Mouse (Mus musculus): Measurements from ENCODE around the gene Ascl3.

The Ascl3 gene

DNA sequence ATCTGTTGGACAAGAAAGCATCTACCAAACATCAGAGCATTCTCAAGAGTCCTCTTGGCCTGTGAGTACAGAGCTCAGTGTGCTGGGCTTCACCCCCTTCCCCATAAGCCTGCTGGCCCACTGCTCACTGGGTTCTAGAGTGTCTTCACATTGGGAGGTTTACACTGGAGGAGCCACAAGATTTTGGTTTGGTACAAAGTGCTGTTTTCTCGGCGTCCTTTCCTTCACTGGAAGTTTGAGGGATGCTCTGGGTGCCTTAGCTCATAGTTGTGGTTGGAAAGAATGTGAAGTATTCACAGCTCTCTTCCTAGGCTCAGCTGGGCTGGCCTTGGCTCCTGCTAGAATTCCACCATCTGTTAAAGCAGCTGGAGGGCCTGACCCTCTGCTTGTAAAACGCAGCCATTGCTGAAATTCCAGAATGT is 22.6 kb downstream of the Ascl3 start:
- no peak for DNase-seq

DNA sequence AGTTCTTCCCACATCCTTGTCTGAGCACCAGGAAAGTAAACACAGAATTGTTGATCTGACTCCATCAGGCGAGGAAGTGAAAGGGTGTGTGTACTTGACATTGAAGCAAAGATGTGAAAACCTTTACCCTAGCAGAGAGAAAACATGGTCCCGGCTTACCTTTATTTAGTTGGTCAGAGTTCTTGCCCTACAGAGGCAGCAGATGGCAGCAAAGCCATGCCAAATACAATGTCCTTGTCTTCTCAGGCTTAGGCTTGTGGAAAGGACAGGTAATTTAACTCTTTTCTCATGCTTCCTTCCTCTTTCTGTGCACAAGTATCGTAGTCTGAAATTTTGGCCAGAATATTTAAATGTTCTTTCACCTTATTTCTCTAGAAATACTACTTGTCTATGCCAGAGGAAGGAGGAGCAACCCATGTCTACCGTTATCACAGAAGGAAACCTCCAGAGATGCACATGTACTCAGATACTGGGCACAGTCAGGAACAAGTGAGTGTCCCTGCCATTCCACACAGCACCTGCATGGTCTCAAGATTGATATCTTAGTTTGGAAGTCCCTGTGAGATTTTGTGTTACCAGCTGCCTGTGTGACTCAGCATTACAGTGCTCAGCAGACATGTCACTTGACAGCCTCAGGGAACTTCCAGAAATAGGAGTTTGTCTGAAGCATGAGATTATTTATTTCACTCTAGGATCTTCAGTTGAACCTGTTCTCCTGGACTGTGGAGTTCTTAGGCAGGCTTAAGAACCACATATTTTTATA is 24.3 kb downstream of the Ascl3 start:
- peak; percentile 58 for DNase-seq

DNA sequence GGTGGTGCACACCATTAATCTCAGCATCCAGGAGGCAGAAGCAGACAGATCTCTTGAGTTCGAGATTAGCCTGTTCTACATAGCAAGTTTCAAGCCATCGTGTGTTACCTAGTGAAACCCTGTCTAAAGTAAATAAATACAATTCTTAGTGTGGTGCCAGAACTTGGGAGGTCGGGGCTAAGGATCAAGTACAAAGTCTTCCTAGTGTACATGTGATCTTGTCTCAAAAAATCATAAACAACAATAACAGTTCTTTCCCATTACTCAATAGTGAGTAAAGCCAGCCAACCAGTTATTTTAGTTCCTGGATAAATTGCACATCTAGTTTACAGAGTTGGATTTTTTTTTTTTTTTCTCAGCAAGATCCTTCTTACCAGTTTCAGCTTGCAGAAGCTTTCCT is 27.1 kb downstream of the Ascl3 start:
- DNase-seq: no peak

DNA sequence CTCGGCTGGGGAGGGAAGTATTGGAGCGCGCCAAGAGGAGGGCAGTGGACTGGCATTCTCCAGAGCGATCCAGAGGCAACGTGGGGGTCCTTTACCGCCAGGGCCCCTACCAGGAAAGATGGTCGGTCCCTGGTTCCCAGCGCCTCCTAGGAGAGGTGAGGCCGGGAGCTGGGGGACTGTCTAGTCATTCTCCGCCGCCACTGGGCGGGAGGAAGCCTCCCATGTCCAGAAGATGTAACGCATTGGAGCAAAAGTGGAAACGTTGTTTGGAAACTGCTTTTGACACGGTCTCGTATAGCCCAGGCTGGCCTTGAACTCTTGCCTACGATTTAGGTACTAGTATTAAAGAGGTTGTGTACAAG is 27.5 kb downstream of the Ascl3 start:
- DNase-seq: no peak

DNA sequence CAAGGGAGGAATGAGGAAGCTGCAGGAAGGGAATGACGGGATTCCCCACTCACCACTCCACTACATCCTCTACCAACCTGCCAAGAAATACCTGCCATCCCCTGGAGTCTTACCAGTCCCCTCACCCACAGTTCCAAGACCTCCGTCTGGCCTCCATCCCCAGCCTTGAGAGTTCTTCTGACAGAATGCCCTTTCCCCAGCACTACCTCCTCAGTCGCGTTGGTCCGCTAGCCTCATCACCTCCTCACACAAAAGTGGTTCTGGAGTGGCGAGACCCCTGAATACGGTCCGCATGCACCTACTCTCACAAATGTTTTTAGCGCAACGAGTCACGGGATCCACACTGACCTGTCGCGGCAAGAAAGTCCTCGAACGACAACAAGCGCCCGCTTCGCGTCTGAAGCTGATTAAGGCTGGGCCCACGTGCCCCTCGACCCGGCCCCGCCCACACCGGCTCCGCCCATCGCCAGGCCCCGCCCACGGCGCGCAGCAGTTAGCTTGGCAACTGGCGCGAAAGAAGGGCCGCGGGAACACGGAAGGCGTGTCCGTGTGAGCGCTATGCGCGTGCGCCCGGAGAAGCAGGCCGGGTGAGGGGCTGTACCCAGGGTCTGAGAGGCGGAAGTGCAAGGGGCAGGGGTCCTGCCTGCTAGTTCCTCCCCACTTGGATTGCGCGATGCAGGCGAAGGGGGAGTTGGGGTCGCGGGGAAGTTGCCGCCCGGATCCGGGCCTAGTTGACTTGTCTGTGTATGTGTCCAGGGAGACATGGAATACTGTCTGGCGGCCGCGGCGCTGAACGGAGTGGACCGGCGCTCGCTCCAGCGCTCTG is 28.1 kb downstream of the Ascl3 start, which contains the start of the genes St5 and Akip1:
Gene St5 (minus strand): TSS at position 416 of the 826 bp plus-strand sequence.
Gene Akip1 (plus strand): TSS at position 501 of the 826 bp plus-strand sequence.
- peak; percentile 82 for DNase-seq

DNA sequence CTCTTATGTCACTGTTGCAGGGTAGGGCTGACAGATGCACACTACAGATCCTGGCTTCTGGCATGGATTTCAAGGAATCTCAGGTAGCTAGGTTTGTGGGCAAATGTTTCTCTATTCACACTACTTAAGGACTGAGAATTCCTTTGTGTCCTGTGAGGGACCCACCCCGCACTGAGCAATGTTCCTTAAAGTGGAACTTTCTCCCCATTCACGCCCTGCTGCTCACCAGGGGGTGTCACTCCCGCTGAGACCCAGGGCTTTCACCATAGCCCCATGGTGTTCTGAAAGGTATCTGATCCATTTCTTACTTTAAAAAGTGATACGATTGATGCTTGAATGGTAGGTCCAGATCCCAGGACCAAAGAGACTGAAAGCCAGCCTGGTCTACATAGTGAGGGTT is 28.8 kb downstream of the Ascl3 start:
- DNase-seq: no peak

DNA sequence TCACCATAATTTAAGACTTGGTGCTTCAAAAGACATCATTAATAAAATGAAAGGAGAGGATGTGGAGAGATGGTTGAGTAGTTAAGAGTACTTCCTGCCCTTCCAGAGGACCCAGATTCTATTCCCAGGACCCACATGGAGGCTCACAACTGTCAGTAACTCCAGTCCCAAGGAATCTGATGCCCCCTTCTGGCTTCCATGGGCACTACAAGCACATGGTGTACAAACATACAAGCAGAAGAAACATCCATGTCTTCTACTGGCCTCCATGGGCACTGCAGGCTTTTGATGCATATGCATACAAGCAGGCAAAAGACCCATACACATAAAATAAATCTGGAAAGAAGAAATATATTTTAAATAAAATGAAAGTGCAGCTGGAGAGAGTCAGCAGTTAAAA is 31.3 kb downstream of the Ascl3 start:
- no peak for DNase-seq

DNA sequence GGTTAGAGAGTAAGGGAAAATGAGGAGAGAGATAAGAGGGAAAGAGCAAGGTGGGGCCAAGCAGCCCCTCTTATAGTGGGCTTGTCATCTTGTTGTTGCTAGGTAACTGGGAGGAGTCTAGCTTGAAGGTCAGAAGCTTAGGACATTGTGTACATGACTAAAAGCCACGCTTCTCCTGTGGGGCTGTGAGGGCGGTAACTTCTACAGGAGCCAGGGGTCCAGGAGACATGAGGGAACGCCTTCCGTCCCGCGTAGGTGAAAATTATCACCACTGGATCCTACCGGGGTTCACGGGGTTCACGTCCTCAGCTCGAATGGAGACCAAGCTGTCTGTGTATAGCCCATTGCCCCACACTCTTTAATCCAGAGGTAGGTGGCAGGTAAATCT is 36.2 kb downstream of the Ascl3 start:
- DNase-seq: no peak

DNA sequence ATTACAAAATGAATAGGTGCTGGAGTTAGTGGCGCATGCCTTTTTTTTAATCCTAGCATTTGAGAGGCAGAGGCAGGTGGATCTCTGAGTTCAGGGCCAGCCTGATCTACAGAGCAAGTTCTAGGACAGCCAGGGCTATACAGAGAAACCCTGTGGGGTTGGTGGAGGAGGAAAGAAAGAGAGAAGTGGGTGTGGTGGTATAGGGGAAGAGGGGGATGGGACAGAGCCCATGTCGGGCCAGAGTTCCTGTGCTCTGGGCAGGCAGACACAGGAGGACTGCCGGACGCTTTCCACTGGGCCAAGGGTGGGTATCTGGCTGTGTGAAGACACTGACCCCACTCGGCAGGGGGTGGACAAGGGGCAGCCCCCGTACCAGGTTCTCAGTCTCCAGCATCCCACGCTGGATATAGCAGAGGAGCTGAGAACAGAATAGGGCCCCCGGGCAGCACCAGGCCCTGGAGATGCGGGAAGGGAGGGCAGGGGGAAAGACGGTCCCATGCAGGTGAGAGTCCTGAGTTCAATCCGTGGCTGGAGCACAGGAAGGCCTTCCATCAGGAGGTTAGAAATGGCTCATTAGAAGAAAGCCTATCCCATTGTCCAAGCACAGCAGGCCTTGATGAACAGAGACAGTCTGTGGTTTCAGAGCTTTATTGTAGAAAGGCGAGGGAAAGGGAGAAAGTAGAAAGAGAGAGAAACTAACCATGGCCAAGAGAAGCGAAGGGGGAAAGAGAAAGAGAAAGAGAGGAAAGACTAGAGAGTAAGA is 36.8 kb downstream of the Ascl3 start:
- no peak for DNase-seq

DNA sequence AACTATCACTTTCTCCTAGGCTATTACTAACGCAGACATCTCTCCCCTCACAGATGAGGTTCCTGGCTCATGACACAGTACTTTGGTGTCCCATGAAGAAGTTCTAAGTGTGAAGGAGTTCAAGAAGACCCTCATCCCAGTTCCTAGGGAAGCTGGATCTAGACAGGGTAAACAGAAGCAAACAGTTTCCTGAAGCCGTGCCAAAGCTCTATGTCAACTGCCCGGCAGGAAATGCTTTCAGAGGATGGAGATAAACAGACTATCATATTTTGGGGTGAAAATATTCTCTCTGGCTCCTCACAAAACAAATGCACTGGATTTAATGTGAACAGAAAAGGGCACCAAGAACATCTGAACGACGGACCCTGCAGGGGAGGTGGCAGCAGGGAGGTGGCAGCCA is 40.6 kb downstream of the Ascl3 start:
- DNase-seq: no peak

DNA sequence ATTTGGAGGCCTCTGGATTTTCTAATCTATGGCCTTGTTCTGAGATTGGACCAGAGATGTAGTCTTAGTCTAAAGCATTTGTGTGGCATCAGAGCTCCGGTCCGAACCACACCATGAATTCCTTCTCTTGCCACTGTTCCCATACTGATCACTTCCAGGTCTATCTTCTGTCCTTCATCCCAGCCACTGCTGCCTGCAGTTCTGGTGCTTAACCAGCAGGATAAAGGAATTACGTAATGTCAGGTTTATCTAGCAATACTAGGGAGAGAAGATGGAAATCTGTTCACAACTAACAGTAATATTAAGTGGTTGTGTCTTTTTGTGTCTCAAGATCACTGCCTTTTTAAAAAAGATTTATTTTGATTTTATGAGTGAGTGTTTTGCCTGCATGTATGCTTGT is 41.4 kb downstream of the Ascl3 start:
- no peak for DNase-seq

DNA sequence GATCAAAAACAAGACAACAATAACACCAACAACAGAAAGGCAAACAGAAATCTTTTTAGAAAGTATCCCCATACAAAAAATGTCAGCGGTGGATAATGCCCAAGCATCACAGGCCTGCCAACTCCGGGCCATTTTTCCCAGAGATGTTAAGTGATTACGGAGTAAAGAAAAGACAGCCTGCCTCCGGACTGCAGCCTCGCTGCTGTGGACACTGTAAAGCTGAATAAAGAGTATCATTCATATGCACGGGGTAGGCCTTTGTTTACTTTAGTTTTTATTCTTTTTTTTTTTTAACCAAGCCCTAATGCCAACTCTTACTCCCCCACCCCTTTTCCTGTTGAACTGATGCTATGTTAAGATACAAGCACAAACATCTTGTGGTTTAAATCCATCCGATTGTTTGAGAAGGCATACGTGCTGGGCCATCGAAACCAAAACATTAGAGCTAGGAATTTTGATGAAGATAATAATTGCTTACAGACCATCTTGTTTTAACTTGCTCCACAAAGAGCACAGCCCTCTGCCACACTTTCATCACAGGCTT is 44.9 kb downstream of the Ascl3 start:
- no peak for DNase-seq

DNA sequence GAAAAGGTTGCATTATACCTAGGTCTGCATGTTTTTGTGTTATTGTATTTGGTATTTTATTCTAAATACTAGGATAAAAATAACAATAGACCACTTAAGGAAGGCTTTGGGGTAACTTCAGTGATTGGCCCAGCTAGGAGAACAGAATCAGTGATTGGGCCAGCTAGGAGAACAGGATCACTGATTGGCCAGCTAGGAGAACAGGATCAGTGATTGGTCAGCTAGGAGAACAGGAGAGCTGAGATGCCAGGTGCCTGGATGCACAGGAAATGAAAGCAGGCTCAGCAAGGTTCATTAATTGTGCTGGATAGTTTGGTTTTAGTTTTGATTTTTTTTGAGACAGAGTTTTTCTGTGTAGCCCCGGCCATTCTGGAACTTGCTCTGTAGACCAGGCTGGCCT is 50.6 kb downstream of the Ascl3 start:
- DNase-seq: no peak

DNA sequence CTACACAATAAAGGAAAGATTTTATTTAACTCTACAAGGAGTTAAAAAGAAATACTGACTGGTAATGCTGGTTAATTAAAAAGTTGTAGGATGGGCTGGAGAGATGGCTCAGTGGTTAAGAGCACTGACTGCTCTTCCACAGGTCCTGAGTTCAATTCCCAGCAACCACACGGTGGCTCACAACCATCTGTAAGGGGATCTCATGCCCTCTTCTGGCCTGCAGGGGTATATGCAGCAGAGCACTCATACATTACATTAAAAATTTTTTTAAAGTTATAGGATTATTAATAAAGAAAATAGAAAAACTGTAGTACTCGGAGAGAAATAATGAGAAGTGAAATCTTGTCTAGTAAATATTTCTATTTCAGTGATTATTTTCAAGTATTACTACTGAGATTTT is 51.2 kb downstream of the Ascl3 start:
- no peak for DNase-seq
